Mouse (Mus musculus): ENCODE measurements around the gene Uba6. TPM values are rescaled to one million over a fixed set of nuclear protein-coding genes. Genes with fewer than 3 reads are reported as not detected.

Gene Uba6
- total RNA-seq (2015), result 20.3 and 21.6 TPM in 2 replicates
- total RNA-seq (2017), result 18.6 and 21.9 TPM in 2 replicates

- peak; percentile 95 for ATAC-seq (ENCODE audit: poor library complexity, severe bottlenecking)
Measured at GRCm38 (mm10) chr5:86172449-86173161, at the start of gene Uba6. TSS of gene Uba6 (minus strand) at chr5:86172803.

GRCm38 (mm10) chr5:86197801-86198200 is 25.2 kb upstream of the Uba6 start, which contains the start of gene Gnrhr:
TSS of gene Gnrhr (minus strand) at chr5:86197901.
- ATAC-seq (ENCODE audit: poor library complexity, severe bottlenecking), result no peak

GRCm38 (mm10) chr5:86191356-86191755 is 18.8 kb upstream of the Uba6 start:
- ATAC-seq (ENCODE audit: poor library complexity, severe bottlenecking), result peak; percentile 64

- ATAC-seq (ENCODE audit: poor library complexity, severe bottlenecking), result peak; percentile 82
Measured at GRCm38 (mm10) chr5:86190770-86191169, 18.2 kb upstream of the Uba6 start.

- ATAC-seq (ENCODE audit: poor library complexity, severe bottlenecking), result peak; percentile 80
Measured at GRCm38 (mm10) chr5:86190290-86190689, 17.7 kb upstream of the Uba6 start.

- ATAC-seq (ENCODE audit: poor library complexity, severe bottlenecking), result no peak
Measured at GRCm38 (mm10) chr5:86187441-86187840, 14.8 kb upstream of the Uba6 start.

- no peak for ATAC-seq (ENCODE audit: poor library complexity, severe bottlenecking)
Measured at GRCm38 (mm10) chr5:86173778-86174177, 1.2 kb upstream of the Uba6 start.

GRCm38 (mm10) chr5:86172088-86172448 is 535 bp downstream of the Uba6 start:
- no peak for ATAC-seq (ENCODE audit: poor library complexity, severe bottlenecking)

GRCm38 (mm10) chr5:86129828-86130227 is 42.8 kb downstream of the Uba6 start:
- peak; percentile 89 for ATAC-seq (ENCODE audit: poor library complexity, severe bottlenecking)

GRCm38 (mm10) chr5:86128749-86129148 is 43.9 kb downstream of the Uba6 start:
- no peak for ATAC-seq (ENCODE audit: poor library complexity, severe bottlenecking)

GRCm38 (mm10) chr5:86118457-86119094 is 54.0 kb downstream of the Uba6 start:
- ATAC-seq (ENCODE audit: poor library complexity, severe bottlenecking), result peak; percentile 54; the same call in 1 of the 2 replicates

- ATAC-seq (ENCODE audit: poor library complexity, severe bottlenecking), result no peak
Measured at GRCm38 (mm10) chr5:86113997-86114396, 58.6 kb downstream of the Uba6 start.

- ATAC-seq (ENCODE audit: poor library complexity, severe bottlenecking), result no peak
Measured at GRCm38 (mm10) chr5:86113037-86113436, 59.6 kb downstream of the Uba6 start.

GRCm38 (mm10) chr5:86111074-86111473 is 61.5 kb downstream of the Uba6 start:
- ATAC-seq (ENCODE audit: poor library complexity, severe bottlenecking), result no peak

- ATAC-seq (ENCODE audit: poor library complexity, severe bottlenecking), result no peak
Measured at GRCm38 (mm10) chr5:86106610-86107009, 66.0 kb downstream of the Uba6 start.

GRCm38 (mm10) chr5:86102176-86102575 is 70.4 kb downstream of the Uba6 start:
- no peak for ATAC-seq (ENCODE audit: poor library complexity, severe bottlenecking)

GRCm38 (mm10) chr5:86100621-86101020 is 72.0 kb downstream of the Uba6 start:
- ATAC-seq (ENCODE audit: poor library complexity, severe bottlenecking), result peak; percentile 93

GRCm38 (mm10) chr5:86098988-86099387 is 73.6 kb downstream of the Uba6 start:
- 0 out of 2 replicates have a peak, but pooled peaks have one; percentile 31 for ATAC-seq (ENCODE audit: poor library complexity, severe bottlenecking)

- ATAC-seq (ENCODE audit: poor library complexity, severe bottlenecking), result no peak
Measured at GRCm38 (mm10) chr5:86094754-86095153, 77.8 kb downstream of the Uba6 start.

GRCm38 (mm10) chr5:86086751-86087150 is 85.9 kb downstream of the Uba6 start:
- ATAC-seq (ENCODE audit: poor library complexity, severe bottlenecking), result peak; percentile 67

- peak; percentile 97 for ATAC-seq (ENCODE audit: poor library complexity, severe bottlenecking)
Measured at GRCm38 (mm10) chr5:86084979-86085378, 87.6 kb downstream of the Uba6 start.

- no peak for ATAC-seq (ENCODE audit: poor library complexity, severe bottlenecking)
Measured at GRCm38 (mm10) chr5:86083987-86084386, 88.6 kb downstream of the Uba6 start.
